Mouse (Mus musculus): ENCODE data around the gene Lrrn1.

Gene Lrrn1

DNA sequence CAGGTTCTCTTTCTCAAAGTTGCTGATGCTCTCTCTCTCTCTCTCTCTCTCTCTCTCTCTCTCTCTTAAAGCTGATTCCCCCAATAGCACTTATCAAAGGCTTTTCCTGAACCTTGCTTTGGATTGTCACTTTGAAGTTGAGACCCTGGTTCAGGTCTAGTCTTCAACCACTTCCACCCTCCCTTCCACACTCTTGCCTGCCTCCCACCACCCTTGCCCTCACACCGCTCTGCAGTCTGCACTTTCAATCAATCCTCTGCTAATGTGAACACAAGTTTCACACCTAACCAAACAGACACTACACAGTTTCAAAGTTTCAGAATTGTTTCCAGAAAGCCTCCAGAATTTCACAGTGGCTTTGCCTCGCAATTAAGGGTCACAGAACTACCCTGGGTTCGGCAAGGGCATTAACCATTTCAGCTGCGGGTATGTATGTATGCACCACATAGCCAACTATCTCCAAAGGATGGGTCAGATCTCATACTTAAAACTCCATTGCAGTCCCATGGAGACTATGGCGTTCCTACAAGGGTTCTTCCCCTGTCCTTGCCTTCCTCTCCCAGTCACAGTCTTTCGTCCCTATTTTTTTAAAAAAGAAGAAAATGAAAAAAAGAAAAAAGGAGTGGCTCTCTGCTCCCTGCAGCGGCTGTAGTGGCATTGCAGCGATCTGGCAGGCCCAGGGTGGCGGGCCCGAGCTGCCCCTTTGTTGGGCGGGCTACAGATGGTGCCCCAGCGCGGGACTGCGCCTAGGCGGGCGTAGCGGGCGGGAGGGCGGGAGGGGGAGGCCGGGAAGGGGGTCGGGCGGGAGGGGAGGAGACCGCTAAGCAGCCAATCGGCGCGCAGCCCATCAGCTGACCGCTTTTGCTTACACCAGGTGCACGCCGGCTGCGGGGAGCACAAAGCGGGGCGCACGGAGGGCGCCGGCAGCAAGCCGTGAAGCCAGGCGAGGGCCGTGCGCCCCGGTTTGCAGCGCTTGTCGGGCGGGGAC lies at the start of gene Lrrn1:
TSS of gene Lrrn1 (plus strand) at position 892 of the 988 bp plus-strand sequence.
- DNase-seq (ENCODE audit: low spot score), result peak; percentile 77

DNA sequence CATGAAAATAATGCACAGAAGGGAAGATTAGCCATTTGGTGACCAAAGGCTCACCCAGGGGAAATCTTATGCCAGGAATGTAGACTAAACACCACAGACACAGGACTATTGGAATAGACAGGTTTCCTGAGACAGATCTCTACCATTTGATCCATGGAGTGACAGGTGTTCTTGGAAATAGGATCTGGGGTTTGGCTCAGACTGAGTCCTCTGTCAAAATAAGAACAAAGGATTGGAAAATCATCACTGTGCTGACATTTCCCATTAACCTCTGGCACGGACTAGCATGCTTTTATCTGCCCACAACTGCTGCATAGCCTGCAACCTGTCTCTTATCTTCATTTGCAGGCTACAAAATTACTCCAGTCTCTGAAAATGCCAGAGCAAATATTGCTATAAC lies 35.1 kb upstream of the Lrrn1 start:
- no peak for DNase-seq (ENCODE audit: low spot score)

- DNase-seq (ENCODE audit: low spot score), result no peak
Measured at GRCm38 (mm10) chr6:107495830-107496229, 33.7 kb upstream of the Lrrn1 start.

- DNase-seq (ENCODE audit: low spot score), result no peak
Measured at GRCm38 (mm10) chr6:107513716-107514115, 15.9 kb upstream of the Lrrn1 start.

DNA sequence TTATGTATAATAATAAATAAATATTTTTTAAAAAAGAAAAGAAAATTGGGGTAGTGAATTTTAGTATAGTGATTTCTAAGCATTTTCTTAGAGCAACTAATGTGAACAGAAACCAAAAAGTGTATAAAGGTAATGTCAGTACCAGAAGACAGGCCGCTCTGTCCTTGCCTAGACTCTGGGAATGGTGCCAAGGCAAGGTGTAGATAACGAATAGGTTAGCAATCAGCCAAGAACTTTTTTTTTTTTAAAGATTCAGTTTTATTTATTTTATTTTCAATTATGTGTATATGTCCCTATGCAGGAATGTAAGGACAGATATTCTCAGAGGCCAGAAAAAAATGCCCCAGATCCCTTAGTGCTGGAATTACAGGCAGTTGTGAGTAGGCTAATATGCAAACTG lies 5.6 kb upstream of the Lrrn1 start:
- DNase-seq (ENCODE audit: low spot score), result no peak

GRCm38 (mm10) chr6:107529911-107530431 lies 403 bp downstream of the Lrrn1 start:
- DNase-seq (ENCODE audit: low spot score), result peak; percentile 63

DNA sequence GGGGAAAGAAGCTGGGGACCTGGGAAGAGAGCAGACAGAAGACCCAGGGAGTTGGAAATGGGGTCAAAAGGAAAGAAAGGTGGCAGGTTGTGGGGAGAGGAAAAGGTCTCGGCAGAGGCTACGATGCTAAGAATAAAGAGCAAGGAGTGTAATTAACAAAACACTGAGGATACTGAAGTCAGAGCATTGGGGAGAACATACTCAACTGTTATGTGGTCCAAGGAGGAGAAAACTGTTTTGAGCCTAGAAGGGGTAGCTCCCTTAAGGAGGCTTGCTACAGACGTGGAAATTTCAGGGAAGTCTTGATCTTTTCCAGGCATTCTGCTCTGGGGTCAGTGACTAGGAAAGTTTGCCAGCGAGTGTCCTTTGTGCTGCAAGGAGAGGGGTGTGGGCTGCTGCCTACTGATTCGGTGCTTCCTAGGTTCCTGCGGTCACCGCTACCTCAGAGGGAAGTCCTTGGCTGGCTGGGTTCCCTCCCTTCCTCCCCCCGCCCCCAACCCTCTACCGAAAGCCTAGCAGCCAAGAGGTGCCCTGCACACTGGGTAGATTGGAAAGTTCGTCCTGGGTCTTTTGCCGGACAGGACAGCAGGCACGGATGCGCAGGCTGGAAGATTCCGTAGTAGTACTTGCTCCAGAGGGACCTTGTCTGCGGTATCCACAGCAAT lies 1.2 kb downstream of the Lrrn1 start:
- DNase-seq (ENCODE audit: low spot score), result peak; percentile 46

DNA sequence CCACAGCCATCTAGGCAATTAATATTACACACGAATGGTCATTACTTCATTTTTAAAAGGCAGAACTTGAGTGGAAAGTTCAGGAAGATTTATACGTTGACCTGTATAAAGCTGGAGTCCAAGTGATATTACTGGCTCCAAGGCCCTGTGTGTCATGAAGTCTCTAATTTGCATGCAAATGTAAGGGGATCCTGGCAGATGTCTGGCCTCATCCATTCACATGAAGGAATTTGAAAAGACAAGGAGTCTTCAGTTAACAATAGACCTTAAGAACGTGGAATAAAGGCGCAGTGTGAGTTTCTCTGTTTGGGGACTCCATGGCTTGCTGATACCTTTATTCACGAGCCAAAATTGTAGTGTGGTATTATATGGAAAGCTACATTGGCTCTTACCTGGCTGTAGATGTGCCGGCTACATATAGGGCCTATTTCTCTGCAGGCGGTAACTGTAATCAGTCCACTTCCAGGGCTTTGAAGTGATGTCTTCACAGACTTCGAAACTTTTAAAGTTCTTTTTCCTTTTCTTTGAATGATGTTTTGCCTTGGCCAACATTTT lies 2.0 kb downstream of the Lrrn1 start:
- peak; percentile 34 for DNase-seq (ENCODE audit: low spot score)

- DNase-seq (ENCODE audit: low spot score), result no peak
Measured at GRCm38 (mm10) chr6:107534533-107534932, 5.0 kb downstream of the Lrrn1 start.

DNA sequence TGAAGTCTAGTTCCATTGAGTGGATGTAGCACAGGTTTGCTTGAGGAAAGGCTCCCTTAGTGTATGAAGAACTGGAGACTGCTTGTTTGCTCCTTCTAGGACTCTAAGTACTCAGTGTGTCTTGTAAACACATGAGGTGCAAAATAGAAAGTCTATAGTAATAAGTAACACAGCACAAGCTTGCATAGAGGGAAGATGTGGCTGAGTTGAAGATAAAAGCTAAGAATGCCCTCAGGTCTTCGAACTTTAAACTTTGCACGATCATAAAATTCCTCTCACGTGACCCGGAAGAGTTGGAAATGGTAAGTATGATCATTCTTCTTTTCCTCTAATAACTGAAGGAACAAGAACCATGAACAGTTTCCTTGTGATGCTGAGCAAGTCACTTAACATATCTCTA lies 7.1 kb downstream of the Lrrn1 start:
- DNase-seq (ENCODE audit: low spot score), result no peak

DNA sequence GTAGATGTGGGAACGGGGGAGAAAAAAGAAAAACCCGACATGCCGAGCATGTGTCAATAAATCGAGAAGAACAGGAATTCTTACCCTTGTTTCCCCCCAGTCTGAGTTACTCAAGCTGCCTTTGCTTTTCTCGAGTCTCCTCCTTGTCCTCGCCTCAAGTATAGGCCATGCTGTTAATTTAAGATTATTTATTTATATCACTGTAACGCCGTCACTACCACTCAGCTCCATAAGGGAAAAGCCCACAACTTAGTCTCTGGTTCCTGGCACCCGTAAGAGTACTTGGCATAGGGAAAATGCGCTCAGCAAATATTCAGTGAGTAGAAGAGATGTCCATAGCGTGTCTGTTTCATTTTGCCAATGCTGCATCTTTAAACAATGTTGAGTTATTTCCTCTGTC lies 11.7 kb downstream of the Lrrn1 start:
- DNase-seq (ENCODE audit: low spot score), result no peak

DNA sequence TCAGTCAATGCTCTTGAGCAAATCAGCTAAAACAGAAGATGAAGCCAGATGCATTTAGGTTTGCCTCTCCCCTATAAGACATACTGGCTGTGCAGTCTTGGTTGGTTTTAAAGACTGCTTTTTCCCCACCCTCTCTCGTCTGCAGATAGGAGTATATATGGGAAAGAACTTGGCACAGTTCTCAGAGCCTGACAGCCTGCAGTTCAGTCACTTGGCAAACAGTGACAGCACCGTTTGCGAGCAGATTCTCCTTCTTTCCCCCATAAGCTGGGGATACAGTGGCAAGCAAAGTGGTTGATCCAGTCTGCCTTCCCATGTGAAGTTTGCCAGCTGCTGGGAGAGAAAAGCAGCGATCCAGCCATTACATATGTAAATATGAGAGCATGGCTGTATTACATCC lies 12.3 kb downstream of the Lrrn1 start:
- no peak for DNase-seq (ENCODE audit: low spot score)

DNA sequence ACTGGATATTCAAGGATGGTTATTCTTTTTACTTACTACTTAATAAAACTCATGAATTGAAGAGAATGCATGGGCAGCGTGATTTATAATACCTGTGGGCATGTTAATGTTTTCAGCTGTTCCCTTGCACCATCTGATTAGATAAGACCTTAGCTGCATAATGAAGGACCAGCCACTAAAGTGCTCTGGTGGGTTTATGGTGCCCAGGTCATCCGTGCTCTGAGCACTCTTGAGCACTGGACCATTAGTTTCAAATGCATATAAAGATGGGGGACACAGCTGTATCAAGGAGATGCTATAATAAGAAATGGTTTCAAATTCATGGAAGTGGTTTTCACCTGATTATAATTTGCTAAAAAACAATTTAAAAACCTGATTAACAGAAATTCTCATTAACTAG lies 16.7 kb downstream of the Lrrn1 start:
- no peak for DNase-seq (ENCODE audit: low spot score)

- no peak for DNase-seq (ENCODE audit: low spot score)
Measured at GRCm38 (mm10) chr6:107552511-107552910, 22.9 kb downstream of the Lrrn1 start.

DNA sequence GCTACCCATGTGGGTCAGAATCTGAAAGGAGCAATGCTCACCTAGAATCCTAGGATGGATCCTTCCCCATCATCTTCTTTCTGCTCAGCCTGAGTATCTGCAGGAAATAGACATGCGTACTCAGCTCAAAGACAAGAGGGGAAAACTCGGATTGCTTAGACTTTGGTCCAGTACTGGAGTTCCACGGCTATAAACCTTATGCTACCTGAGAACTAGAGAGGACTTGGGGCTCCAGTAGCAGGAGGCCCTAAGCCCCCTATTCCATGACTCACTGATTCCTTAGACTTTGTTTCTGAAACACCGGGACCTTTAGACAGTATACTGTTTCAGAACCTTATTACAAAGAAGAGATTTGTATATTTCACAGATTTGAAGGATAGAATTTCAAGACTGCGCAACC lies 25.8 kb downstream of the Lrrn1 start:
- DNase-seq (ENCODE audit: low spot score), result no peak

DNA sequence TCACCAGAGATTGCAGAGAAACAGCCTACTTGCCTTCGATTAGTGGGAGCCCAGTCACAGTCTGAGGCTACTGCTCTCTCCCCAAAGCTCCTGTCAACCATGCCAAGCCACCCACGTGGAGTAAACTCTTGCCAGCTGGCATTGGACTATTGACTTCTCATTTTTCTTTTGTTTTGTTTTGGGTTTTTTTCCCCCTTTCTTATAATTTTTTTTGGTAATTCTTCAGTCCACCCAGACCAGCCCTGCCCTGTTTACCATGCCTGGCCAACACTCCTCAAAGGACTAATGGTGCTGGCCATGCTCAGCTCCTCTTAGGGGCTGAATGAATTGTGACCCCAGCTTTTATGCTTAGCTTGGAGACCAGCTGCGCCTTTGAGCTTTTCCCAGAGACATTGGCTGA lies 27.4 kb downstream of the Lrrn1 start:
- no peak for DNase-seq (ENCODE audit: low spot score)

- no peak for DNase-seq (ENCODE audit: low spot score)
Measured at GRCm38 (mm10) chr6:107557806-107558205, 28.2 kb downstream of the Lrrn1 start.

GRCm38 (mm10) chr6:107562255-107562654 lies 32.7 kb downstream of the Lrrn1 start:
- no peak for DNase-seq (ENCODE audit: low spot score)

DNA sequence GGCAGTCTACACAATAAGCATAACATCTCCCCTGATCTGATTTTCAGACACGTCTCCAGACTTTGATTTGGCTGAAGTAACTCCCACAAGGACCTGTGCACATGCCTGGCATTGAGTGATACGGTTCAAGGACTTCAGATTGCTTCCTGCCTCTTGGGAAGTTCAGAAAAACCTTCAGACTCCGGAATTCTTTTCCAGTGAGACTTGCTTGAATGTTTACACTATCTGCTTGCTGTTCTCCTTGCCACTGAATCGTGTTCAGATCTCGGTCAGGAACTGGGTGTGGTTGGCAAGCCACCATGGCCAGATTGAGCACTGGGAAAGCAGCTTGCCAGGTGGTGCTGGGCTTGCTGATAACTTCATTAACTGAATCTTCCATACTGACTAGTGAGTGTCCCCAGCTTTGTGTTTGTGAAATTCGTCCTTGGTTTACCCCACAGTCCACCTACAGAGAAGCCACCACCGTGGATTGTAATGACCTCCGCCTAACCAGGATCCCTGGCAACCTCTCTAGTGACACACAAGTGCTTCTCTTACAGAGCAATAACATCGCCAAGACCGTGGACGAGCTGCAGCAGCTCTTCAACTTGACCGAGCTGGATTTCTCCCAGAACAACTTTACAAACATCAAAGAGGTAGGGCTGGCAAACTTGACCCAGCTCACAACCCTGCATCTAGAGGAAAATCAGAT lies 37.5 kb downstream of the Lrrn1 start:
- DNase-seq (ENCODE audit: low spot score), result no peak

GRCm38 (mm10) chr6:107574561-107574960 lies 45.0 kb downstream of the Lrrn1 start:
- no peak for DNase-seq (ENCODE audit: low spot score)

GRCm38 (mm10) chr6:107575405-107575804 lies 45.8 kb downstream of the Lrrn1 start:
- no peak for DNase-seq (ENCODE audit: low spot score)

DNA sequence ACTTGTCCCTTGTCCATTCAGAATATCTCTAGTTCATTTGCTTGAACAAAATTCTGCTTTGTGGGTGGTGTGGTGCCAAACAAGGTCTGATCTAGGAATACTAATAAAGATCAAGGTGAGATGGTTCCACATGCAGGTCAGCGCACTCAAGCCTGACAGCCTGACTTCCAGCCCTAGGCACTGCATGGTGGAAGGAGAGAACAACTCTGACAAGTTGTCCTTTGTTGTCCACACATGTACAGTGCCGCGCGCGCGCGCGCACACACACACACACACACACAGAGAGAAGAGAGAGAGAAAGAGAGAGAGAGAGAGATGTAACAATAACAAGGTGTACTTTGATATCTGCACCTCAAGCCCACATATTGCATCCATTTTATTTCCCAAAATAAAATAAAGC lies 47.7 kb downstream of the Lrrn1 start:
- DNase-seq (ENCODE audit: low spot score), result no peak
